Mouse (Mus musculus): ENCODE measurements around the gene Zfp941. TPM values are rescaled to one million over a fixed set of nuclear protein-coding genes. Genes with fewer than 3 reads are reported as not detected.
A peak's percentile ranks its signal among the peaks of the same experiment; 100 is the strongest.

The Zfp941 gene
- polyA plus RNA-seq, 1 experiment from 2014 or later, result 3.0 TPM

- Histone ChIP-seq H3K9me3 (ENCODE audit: control insufficient read depth, low read depth, low read length) (no peaks in the 10 kb centered on the region), H3K4me2 (replicated peaks; ENCODE audit: low read depth, low read length) (peak within 1 kb of the TSS; percentile 2; the same call in 1 of the 2 replicates), H3K27me3 (ENCODE audit: control insufficient read depth, insufficient read depth, low read length) (no peaks in the 10 kb centered on the region), H3K27ac (ENCODE audit: low read length) (no peak within 1 kb of the TSS), H3K9ac (replicated peaks; ENCODE audit: low read depth, low read length) (no peak within 1 kb of the TSS), H3K4me1 (ENCODE audit: control insufficient read depth, insufficient read depth, low read length) (no peaks in the 10 kb centered on the region), H3K36me3 (ENCODE audit: control insufficient read depth, insufficient read depth, low read length) (no peaks in the 10 kb centered on the region), H3K4me3 (ENCODE audit: low read depth, low read length) (peak within 1 kb of the TSS; percentile 4; the same call in 1 of the 2 replicates)
- ATAC-seq (ENCODE audit: insufficient number of reproducible peaks, insufficient read depth, low FRiP score, low read depth), result peak; percentile 85
- 35% methylated on average over 20 of the region's 20 CpGs for WGBS
These were observed 13.2 kb upstream of the Zfp941 start, which contains the start of gene Urah for GRCm38 (mm10) chr7:140834968-140835757. Urah (plus strand) TSS chr7:140835018.

GRCm38 (mm10) chr7:140833341-140833740 is 11.4 kb upstream of the Zfp941 start:
- Histone ChIP-seq H3K4me1 (ENCODE audit: control insufficient read depth, insufficient read depth, low read length) (no peaks in the 10 kb centered on the region), H3K36me3 (ENCODE audit: control insufficient read depth, insufficient read depth, low read length) (no peaks in the 10 kb centered on the region), H3K27ac (ENCODE audit: low read length) (no peak overlapping the region), H3K9ac (replicated peaks; ENCODE audit: low read depth, low read length) (no peak overlapping the region), H3K9me3 (ENCODE audit: control insufficient read depth, low read depth, low read length) (no peaks in the 10 kb centered on the region), H3K27me3 (ENCODE audit: control insufficient read depth, insufficient read depth, low read length) (no peaks in the 10 kb centered on the region), H3K4me2 (replicated peaks; ENCODE audit: low read depth, low read length) (no peak overlapping the region), H3K4me3 (ENCODE audit: low read depth, low read length) (no peak overlapping the region)
- 82% methylated on average over 4 of the region's 4 CpGs for WGBS
- no peak for ATAC-seq (ENCODE audit: insufficient number of reproducible peaks, insufficient read depth, low FRiP score, low read depth)

GRCm38 (mm10) chr7:140831447-140831846 is 9.5 kb upstream of the Zfp941 start:
- Histone ChIP-seq H3K9ac (replicated peaks; ENCODE audit: low read depth, low read length) (no peak overlapping the region), H3K9me3 (ENCODE audit: control insufficient read depth, low read depth, low read length) (no peaks in the 10 kb centered on the region), H3K27ac (ENCODE audit: low read length) (no peak overlapping the region), H3K36me3 (ENCODE audit: control insufficient read depth, insufficient read depth, low read length) (no peaks in the 10 kb centered on the region), H3K4me3 (ENCODE audit: low read depth, low read length) (no peak overlapping the region), H3K4me2 (replicated peaks; ENCODE audit: low read depth, low read length) (no peak overlapping the region), H3K4me1 (ENCODE audit: control insufficient read depth, insufficient read depth, low read length) (no peaks in the 10 kb centered on the region), H3K27me3 (ENCODE audit: control insufficient read depth, insufficient read depth, low read length) (no peaks in the 10 kb centered on the region)
- 50% methylated on average over 6 of the region's 6 CpGs for WGBS
- ATAC-seq (ENCODE audit: insufficient number of reproducible peaks, insufficient read depth, low FRiP score, low read depth), result no peak

GRCm38 (mm10) chr7:140828171-140828881 is 6.3 kb upstream of the Zfp941 start:
- Histone ChIP-seq H3K27me3 (ENCODE audit: control insufficient read depth, insufficient read depth, low read length) (no peaks in the 10 kb centered on the region), H3K4me3 (ENCODE audit: low read depth, low read length) (no peak overlapping the region)
- no peak for ATAC-seq (ENCODE audit: insufficient number of reproducible peaks, insufficient read depth, low FRiP score, low read depth)

GRCm38 (mm10) chr7:140822731-140823130 is 753 bp upstream of the Zfp941 start:
- Histone ChIP-seq H3K36me3 (ENCODE audit: control insufficient read depth, insufficient read depth, low read length) (no peaks in the 10 kb centered on the region), H3K9ac (replicated peaks; ENCODE audit: low read depth, low read length) (no peak overlapping the region), H3K27me3 (ENCODE audit: control insufficient read depth, insufficient read depth, low read length) (no peaks in the 10 kb centered on the region), H3K9me3 (ENCODE audit: control insufficient read depth, low read depth, low read length) (no peaks in the 10 kb centered on the region), H3K27ac (ENCODE audit: low read length) (no peak overlapping the region), H3K4me3 (ENCODE audit: low read depth, low read length) (no peak overlapping the region), H3K4me2 (replicated peaks; ENCODE audit: low read depth, low read length) (no peak overlapping the region), H3K4me1 (ENCODE audit: control insufficient read depth, insufficient read depth, low read length) (no peaks in the 10 kb centered on the region)
- 90% methylated on average over 4 of the region's 4 CpGs for WGBS
- ATAC-seq (ENCODE audit: insufficient number of reproducible peaks, insufficient read depth, low FRiP score, low read depth), result no peak

More at GRCm38 (mm10) chr7:140828171-140828881, 6.3 kb upstream of the Zfp941 start:
- no peaks in the 10 kb centered on the region for H3K9me3 ChIP-seq (ENCODE audit: control insufficient read depth, low read depth, low read length)
- no peak overlapping the region for H3K27ac ChIP-seq (ENCODE audit: low read length)
- no peaks in the 10 kb centered on the region for H3K4me1 ChIP-seq (ENCODE audit: control insufficient read depth, insufficient read depth, low read length)
- no peaks in the 10 kb centered on the region for H3K36me3 ChIP-seq (ENCODE audit: control insufficient read depth, insufficient read depth, low read length)
- 30% methylated on average over 8 of the region's 8 CpGs for WGBS
- H3K4me2 ChIP-seq (replicated peaks; ENCODE audit: low read depth, low read length), result no peak overlapping the region
- H3K9ac ChIP-seq (replicated peaks; ENCODE audit: low read depth, low read length), result no peak overlapping the region

GRCm38 (mm10) chr7:140821305-140821652 is 699 bp downstream of the Zfp941 start:
- 45% methylated on average over 5 of the region's 5 CpGs for WGBS
- no peak for ATAC-seq (ENCODE audit: insufficient number of reproducible peaks, insufficient read depth, low FRiP score, low read depth)

GRCm38 (mm10) chr7:140820173-140820572 is 1.8 kb downstream of the Zfp941 start:
- H3K4me1 ChIP-seq (ENCODE audit: control insufficient read depth, insufficient read depth, low read length), result no peaks in the 10 kb centered on the region
- no peak for ATAC-seq (ENCODE audit: insufficient number of reproducible peaks, insufficient read depth, low FRiP score, low read depth)

More at GRCm38 (mm10) chr7:140821305-140821652, 699 bp downstream of the Zfp941 start:
- H3K36me3 ChIP-seq (ENCODE audit: control insufficient read depth, insufficient read depth, low read length), result no peaks in the 10 kb centered on the region
- H3K27ac ChIP-seq (ENCODE audit: low read length), result no peak overlapping the region
- H3K27me3 ChIP-seq (ENCODE audit: control insufficient read depth, insufficient read depth, low read length), result no peaks in the 10 kb centered on the region
- peak overlapping the region; percentile 74 for H3K4me2 ChIP-seq (replicated peaks; ENCODE audit: low read depth, low read length)
- no peaks in the 10 kb centered on the region for H3K9me3 ChIP-seq (ENCODE audit: control insufficient read depth, low read depth, low read length)
- H3K4me3 ChIP-seq (ENCODE audit: low read depth, low read length), result peak overlapping the region; percentile 37
- peak overlapping the region; percentile 30; the same call in 1 of the 2 replicates for H3K9ac ChIP-seq (replicated peaks; ENCODE audit: low read depth, low read length)
- no peaks in the 10 kb centered on the region for H3K4me1 ChIP-seq (ENCODE audit: control insufficient read depth, insufficient read depth, low read length)

GRCm38 (mm10) chr7:140812850-140813249 is 9.1 kb downstream of the Zfp941 start:
- no peaks in the 10 kb centered on the region for H3K27me3 ChIP-seq (ENCODE audit: control insufficient read depth, insufficient read depth, low read length)
- no peak for ATAC-seq (ENCODE audit: insufficient number of reproducible peaks, insufficient read depth, low FRiP score, low read depth)
- WGBS, result 91% methylated on average over 12 of the region's 12 CpGs
- H3K4me3 ChIP-seq (ENCODE audit: low read depth, low read length), result no peak overlapping the region
- no peak overlapping the region for H3K27ac ChIP-seq (ENCODE audit: low read length)
- H3K36me3 ChIP-seq (ENCODE audit: control insufficient read depth, insufficient read depth, low read length), result no peaks in the 10 kb centered on the region; the same call in 1 of the 2 replicates
- no peaks in the 10 kb centered on the region for H3K9me3 ChIP-seq (ENCODE audit: control insufficient read depth, low read depth, low read length)
- no peaks in the 10 kb centered on the region for H3K4me1 ChIP-seq (ENCODE audit: control insufficient read depth, insufficient read depth, low read length)
- H3K9ac ChIP-seq (replicated peaks; ENCODE audit: low read depth, low read length), result no peak overlapping the region
- no peak overlapping the region for H3K4me2 ChIP-seq (replicated peaks; ENCODE audit: low read depth, low read length)

More at GRCm38 (mm10) chr7:140820173-140820572, 1.8 kb downstream of the Zfp941 start:
- Histone ChIP-seq H3K4me3 (ENCODE audit: low read depth, low read length) (no peak overlapping the region), H3K27ac (ENCODE audit: low read length) (no peak overlapping the region), H3K9ac (replicated peaks; ENCODE audit: low read depth, low read length) (no peak overlapping the region), H3K27me3 (ENCODE audit: control insufficient read depth, insufficient read depth, low read length) (no peaks in the 10 kb centered on the region), H3K9me3 (ENCODE audit: control insufficient read depth, low read depth, low read length) (no peaks in the 10 kb centered on the region), H3K4me2 (replicated peaks; ENCODE audit: low read depth, low read length) (no peak overlapping the region), H3K36me3 (ENCODE audit: control insufficient read depth, insufficient read depth, low read length) (no peaks in the 10 kb centered on the region)
- 66% methylated on average over 4 of the region's 4 CpGs for WGBS
